In the genomic region with DNA sequence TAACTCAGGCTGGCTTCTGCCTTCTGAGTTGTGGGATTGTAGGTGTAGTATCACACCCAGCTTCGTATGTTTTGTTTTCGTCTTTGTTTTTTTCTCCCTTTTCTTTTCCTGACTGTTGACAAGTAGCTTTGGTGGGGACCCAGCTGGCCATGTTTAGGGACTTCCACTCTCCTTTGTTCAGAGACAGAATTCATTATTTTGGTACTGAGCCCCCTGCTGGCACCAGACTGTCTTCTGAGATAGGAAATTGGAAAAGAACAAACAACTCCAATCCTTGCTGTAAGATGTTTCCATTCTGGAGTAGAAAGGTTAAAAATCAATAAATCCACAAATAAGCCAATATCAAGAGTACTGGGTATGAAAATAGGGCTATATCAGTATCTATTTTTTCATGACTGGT, we compare ENCODE assay signal across 10 mouse cellular contexts. TPM values are rescaled to one million over a fixed set of nuclear protein-coding genes. Genes with fewer than 3 reads are reported as not detected.
DNase-seq lines count a peak whose midpoint lies in the region; ATAC-seq and TF ChIP-seq lines count a peak whose summit lies in the region.
"Had no signal": no experiment of that assay in that cellular context is flagged by ENCODE, and none has a peak within 500 bp of the region (broad histone marks: within the 10 kb centered on the region; RNA-seq: fewer than 3 reads in every experiment).

No protein-coding gene starts in this region.

- 0 out of 2 replicates have a peak, but pooled peaks cover 4% of the 10 kb centered on the region for H3K4me1 ChIP-seq in kidney, adult 2 months (ENCODE audit: control insufficient read depth, insufficient read depth, low read length)
- peaks cover 0 to 21% of the 10 kb centered on the region in 2 experiments for H3K4me1 ChIP-seq in MEL (ENCODE audit: control insufficient read depth in 1 of 2, insufficient read depth in 2 of 2, low read length in 2 of 2)
- H3K4me1 ChIP-seq in embryonic facial prominence, embryonic 14.5 days (ENCODE audit: control insufficient read depth, insufficient read depth, low read length) = peaks cover 13% of the 10 kb centered on the region; the same call in 1 of the 2 replicates

- TF ChIP-seq CTCF in kidney, adult 2 months (conservative IDR thresholded peaks at IDR 0.05; ENCODE audit: insufficient read depth, insufficient read length, low read depth, low read length) = no peak
- peak in 1 of 3 experiments; percentile 52; a peak in 3 of 6 replicates for TF ChIP-seq CTCF in MEL (IDR thresholded peaks at IDR 0.05 in 2 of 3, conservative IDR thresholded peaks at IDR 0.05 in 1 of 3; ENCODE audit: control insufficient read depth in 1 of 3, insufficient read depth in 1 of 3, low read depth in 2 of 3, low read length in 3 of 3, poor library complexity in 1 of 3, severe bottlenecking in 1 of 3)

- H3K27ac ChIP-seq in kidney, adult 2 months (ENCODE audit: insufficient read depth, low read depth, low read length) = peak overlapping the region; percentile 92
- no peak overlapping the region for H3K27ac ChIP-seq in MEL (ENCODE audit: control insufficient read depth, low read depth, low read length)
- peak overlapping the region; percentile 36; the same call in 1 of the 2 replicates for H3K27ac ChIP-seq in embryonic facial prominence, embryonic 14.5 days (replicated peaks; ENCODE audit: low read depth, low read length)

- TF ChIP-seq EP300 in MEL (IDR thresholded peaks at IDR 0.05; ENCODE audit: low read depth in 1 of 2, low read length in 2 of 2) = no peak

- 63% methylated on average over 2 of the region's 2 CpGs for WGBS in kidney, adult 2 months
- 47% methylated on average over 2 of the region's 2 CpGs for WGBS in embryonic facial prominence, embryonic 14.5 days

- H3K9me3 ChIP-seq in MEL (replicated peaks; ENCODE audit: insufficient read depth, low read length) = no peaks in the 10 kb centered on the region
- H3K9me3 ChIP-seq in embryonic facial prominence, embryonic 14.5 days (ENCODE audit: control insufficient read depth, low read length) = no peaks in the 10 kb centered on the region
- H3K9me3 ChIP-seq: megakaryocyte, embryonic 14.5 days had no signal

- H3K36me3 ChIP-seq in kidney, adult 2 months (ENCODE audit: control insufficient read depth, insufficient read depth, low read length) = no peaks in the 10 kb centered on the region
- H3K36me3 ChIP-seq in MEL (ENCODE audit: control insufficient read depth in 1 of 2, insufficient read depth in 2 of 2, low read length in 2 of 2) = peaks cover 0 to 10% of the 10 kb centered on the region in 2 experiments; a peak in 2 of 4 replicates
- H3K36me3 ChIP-seq in embryonic facial prominence, embryonic 14.5 days (ENCODE audit: control insufficient read depth, insufficient read depth, low read length) = no peaks in the 10 kb centered on the region

- ATAC-seq in embryonic facial prominence, embryonic 14.5 days (ENCODE audit: low read depth) = no peak

- H3K4me3 ChIP-seq in kidney, adult 2 months (ENCODE audit: insufficient read depth, low read depth, low read length) = no peak overlapping the region
- H3K4me3 ChIP-seq in MEL (ENCODE audit: control insufficient read depth in 1 of 2, insufficient read depth in 1 of 2, low read depth in 2 of 2, low read length in 2 of 2) = no peak overlapping the region
- no peak overlapping the region for H3K4me3 ChIP-seq in embryonic facial prominence, embryonic 14.5 days (ENCODE audit: low read depth, low read length)

- no peak for DNase-seq in kidney, adult 2 months
- DNase-seq in kidney, adult 18-20 months = no peak
- peak; percentile 37 for DNase-seq in MEL (ENCODE audit: low read depth, low spot score)
- DNase-seq in embryonic facial prominence, embryonic 14.5 days (ENCODE audit: low spot score) = peak; percentile 47
- peak; percentile 63 to 68 for DNase-seq in kidney, postnatal 4 days
- DNase-seq in testis, postnatal 10 days (ENCODE audit: low spot score) = no peak
- DNase-seq in adrenal gland, postnatal 14 days = no peak
- DNase-seq in right cerebral cortex, postnatal 14 days = no peak
- DNase-seq: cerebellum, adult 9-10 months had no signal

- peaks cover 6% of the 10 kb centered on the region; the same call in 1 of the 2 replicates for H3K79me2 ChIP-seq in MEL (ENCODE audit: control insufficient read depth, insufficient read depth, low read length, poor library complexity)

- no peaks in the 10 kb centered on the region for H3K27me3 ChIP-seq in kidney, adult 2 months (replicated peaks; ENCODE audit: control insufficient read depth, insufficient read depth, low read length)
- H3K27me3 ChIP-seq in MEL (ENCODE audit: control insufficient read depth in 1 of 2, insufficient read depth in 2 of 2, low read length in 2 of 2) = peaks cover 0 to 3% of the 10 kb centered on the region in 2 experiments; a peak in 1 of 4 replicates
- peaks cover 23% of the 10 kb centered on the region for H3K27me3 ChIP-seq in embryonic facial prominence, embryonic 14.5 days (replicated peaks; ENCODE audit: control insufficient read depth, insufficient read depth, low read length)

- H3K9ac ChIP-seq in MEL (ENCODE audit: control insufficient read depth, low read depth, low read length, poor library complexity, severe bottlenecking) = 0 out of 2 replicates have a peak overlapping the region, but pooled peaks have one; percentile 13
- no peak overlapping the region for H3K9ac ChIP-seq in embryonic facial prominence, embryonic 14.5 days (ENCODE audit: low read depth, low read length)

- TF ChIP-seq RAD21 in MEL (IDR thresholded peaks at IDR 0.05; ENCODE audit: low read depth, low read length) = peak; percentile 7

- no peak for TF ChIP-seq POLR2A in kidney, adult 2 months (IDR thresholded peaks at IDR 0.05; ENCODE audit: low read depth, low read length)
- TF ChIP-seq POLR2A in MEL (IDR thresholded peaks at IDR 0.05; ENCODE audit: control insufficient read depth in 1 of 2, insufficient read depth in 1 of 2, low read depth in 1 of 2, low read length in 2 of 2, poor library complexity in 1 of 2) = no peak

- no peak overlapping the region for H3K4me2 ChIP-seq in embryonic facial prominence, embryonic 14.5 days (ENCODE audit: low read depth, low read length)

TF ChIP-seq in MEL, 35 proteins besides CTCF, POLR2A, EP300 and RAD21:
- TF ChIP-seq MXI1 (IDR thresholded peaks at IDR 0.05; ENCODE audit: low read depth, low read length) (no peak), SMC3 (IDR thresholded peaks at IDR 0.05; ENCODE audit: low read depth, low read length) (peak; percentile 45), MEF2A (IDR thresholded peaks at IDR 0.05; ENCODE audit: extremely low read depth, insufficient replicate concordance, low read depth, low read length, poor library complexity, severe bottlenecking) (no peak), MYC (IDR thresholded peaks at IDR 0.05; ENCODE audit: low read depth, low read length) (no peak), ZKSCAN1 (IDR thresholded peaks at IDR 0.05; ENCODE audit: low read depth, low read length) (no peak)

RNA-seq across cellular contexts. Expression of gene Tcea2, which starts 3.7 kb away (rescaled TPM):
- 19.2 and 19.5 TPM in 2 replicates for polyA plus RNA-seq in kidney, adult 2 months (2012; rRNA removed)
- total RNA-seq in MEL (2012; rRNA removed) = 6.7 and 7.3 TPM in 2 replicates
- 10 to 100 TPM in 1 of 2 experiments, not detected in 1; 17.0 TPM for polyA plus RNA-seq in MEL (2012; ENCODE audit: insufficient read depth in 1 of 2, insufficient read length in 2 of 2, low read depth in 1 of 2, low replicate concordance in 2 of 2, missing spikeins in 1 of 2)
- 21.2 and 26.8 TPM in 2 replicates for polyA plus RNA-seq in embryonic facial prominence, embryonic 14.5 days (2014; fragmentation: Nextera tagmentation; extraction: Ambion mirVana)
- 5.2 and 9.8 TPM in 2 replicates for total RNA-seq in adrenal gland, postnatal 14 days (2021)

RNA-seq across cellular contexts. Expression of gene Sox18, which starts 5.0 kb away (rescaled TPM):
- polyA plus RNA-seq in kidney, adult 2 months (2012; rRNA removed) = 53.9 and 59.0 TPM in 2 replicates
- not detected in 2 replicates for total RNA-seq in MEL (2012; rRNA removed)
- polyA plus RNA-seq in MEL (2012; ENCODE audit: insufficient read depth in 1 of 2, insufficient read length in 2 of 2, low read depth in 1 of 2, low replicate concordance in 2 of 2, missing spikeins in 1 of 2) = under 1 TPM in 1 of 2 experiments, not detected in 1; 0.04 TPM
- 43.9 and 46.5 TPM in 2 replicates for polyA plus RNA-seq in embryonic facial prominence, embryonic 14.5 days (2014; fragmentation: Nextera tagmentation; extraction: Ambion mirVana)
- 60.4 and 64.6 TPM in 2 replicates for total RNA-seq in adrenal gland, postnatal 14 days (2021)

RNA-seq across cellular contexts. Expression of gene Rgs19, which starts 17.4 kb away (rescaled TPM):
- 21.5 and 24.0 TPM in 2 replicates for polyA plus RNA-seq in kidney, adult 2 months (2012; rRNA removed)
- total RNA-seq in MEL (2012; rRNA removed) = 45.5 and 46.2 TPM in 2 replicates
- polyA plus RNA-seq in MEL (2012; ENCODE audit: insufficient read depth in 1 of 2, insufficient read length in 2 of 2, low read depth in 1 of 2, low replicate concordance in 2 of 2, missing spikeins in 1 of 2) = 100 to 1,000 TPM in 1 of 2 experiments, not detected in 1; 157 TPM
- polyA plus RNA-seq in embryonic facial prominence, embryonic 14.5 days (2014; fragmentation: Nextera tagmentation; extraction: Ambion mirVana) = 82.2 and 88.4 TPM in 2 replicates
- 22.4 and 32.1 TPM in 2 replicates for total RNA-seq in adrenal gland, postnatal 14 days (2021)

RNA-seq across cellular contexts. Expression of gene Gm29797, which starts 19.6 kb away (rescaled TPM):
- polyA plus RNA-seq in kidney, adult 2 months (2012; rRNA removed) = 0.11 TPM in 1 of 2 replicates, not detected in the other
- total RNA-seq in MEL (2012; rRNA removed) = not detected in 2 replicates
- not detected for polyA plus RNA-seq in MEL (2012; ENCODE audit: insufficient read depth in 1 of 2, insufficient read length in 2 of 2, low read depth in 1 of 2, low replicate concordance in 2 of 2, missing spikeins in 1 of 2)
- 0.47 TPM in 1 of 2 replicates, not detected in the other for polyA plus RNA-seq in embryonic facial prominence, embryonic 14.5 days (2014; fragmentation: Nextera tagmentation; extraction: Ambion mirVana)
- total RNA-seq in adrenal gland, postnatal 14 days (2021) = not detected in 2 replicates

RNA-seq across cellular contexts. Expression of gene Lkaaear1, which starts 21.8 kb away (rescaled TPM):
- not detected in 2 replicates for polyA plus RNA-seq in kidney, adult 2 months (2012; rRNA removed)
- total RNA-seq in MEL (2012; rRNA removed) = not detected in 2 replicates
- polyA plus RNA-seq in MEL (2012; ENCODE audit: insufficient read depth in 1 of 2, insufficient read length in 2 of 2, low read depth in 1 of 2, low replicate concordance in 2 of 2, missing spikeins in 1 of 2) = not detected
- polyA plus RNA-seq in embryonic facial prominence, embryonic 14.5 days (2014; fragmentation: Nextera tagmentation; extraction: Ambion mirVana) = not detected in 2 replicates
- not detected in 2 replicates for total RNA-seq in adrenal gland, postnatal 14 days (2021)

Comparison
In these comparisons a context has a peak if more than half of its experiments do, and no peak if none do; other contexts are left out.
1. DNase-seq: peak in MEL (single experiment), embryonic facial prominence, embryonic 14.5 days (single experiment) and kidney, postnatal 4 days (2 of 2); none in kidney, adult 2 months (single experiment), kidney, adult 18-20 months (single experiment), testis, postnatal 10 days (single experiment), adrenal gland, postnatal 14 days (single experiment) and right cerebral cortex, postnatal 14 days (single experiment).
2. RNA of gene Sox18, which starts 5.0 kb away (polyA plus RNA-seq): 53.9 to 59.0 TPM in kidney, adult 2 months and 43.9 to 46.5 TPM in embryonic facial prominence, embryonic 14.5 days; 0.04 TPM in MEL; every median in the first group is over 10 times any median in the second.